Mouse (Mus musculus) neural tube, embryonic 14.5 days (tissue): Measurements from ENCODE around the gene Olfr1000. TPM values are rescaled to one million over a fixed set of nuclear protein-coding genes. Genes with fewer than 3 reads are reported as not detected.
"Not testable (repeated sequence)": the region's sequence is repeated elsewhere in the genome, so short reads cannot be mapped to it uniquely, and the experiment has no call there.

Source experiments
- ATAC-seq: fragments of 200-750 bp; cut with Nextera tagmentation; 2 replicates; pipeline ENCODE4 v1.8.0; 2017; ENCODE audit warnings: low read depth, mild to moderate bottlenecking, moderate TSS enrichment, moderate library complexity
- H3K27ac ChIP-seq: fragments of 300-500 bp; sonication (generic); 2 replicates; pipeline ENCODE4 v1.5.1; 2014; ENCODE audit warnings: low read depth, mild to moderate bottlenecking, control low read depth, low read length, moderate library complexity, mixed read lengths
- H3K27me3 ChIP-seq: fragments of 300-500 bp; sonication (generic); 2 replicates; pipeline ENCODE4 v1.6.1; 2014; ENCODE audit warnings: low read length; ENCODE audit not compliant: control insufficient read depth, insufficient read depth
- H3K36me3 ChIP-seq: fragments of 300-500 bp; sonication (generic); 2 replicates; pipeline ENCODE4 v1.6.1; 2014; ENCODE audit warnings: low read length, mixed read lengths; ENCODE audit not compliant: control insufficient read depth, insufficient read depth
- H3K4me1 ChIP-seq: fragments of 300-500 bp; sonication (generic); 2 replicates; pipeline ENCODE4 v1.6.1; 2014; ENCODE audit warnings: low read length; ENCODE audit not compliant: control insufficient read depth, insufficient read depth
- H3K4me2 ChIP-seq: fragments of 300-500 bp; sonication (generic); 2 replicates; pipeline ENCODE4 v1.6.1; 2014; ENCODE audit warnings: mild to moderate bottlenecking, low read depth, low read length, control low read depth
- H3K4me3 ChIP-seq: fragments of 300-500 bp; sonication (generic); 2 replicates; pipeline ENCODE4 v1.5.1; 2014; ENCODE audit warnings: low read depth, low read length, control low read depth, mixed read lengths
- H3K9ac ChIP-seq: fragments of 300-500 bp; sonication (generic); replicated peaks from 2 replicates; pipeline ENCODE4 v1.6.1; 2014; ENCODE audit warnings: low read depth, mild to moderate bottlenecking, control low read depth, low read length, mixed read lengths
- H3K9me3 ChIP-seq: fragments of 300-500 bp; sonication (generic); 2 replicates; pipeline ENCODE4 v1.6.1; 2016; ENCODE audit warnings: low read length; ENCODE audit not compliant: control insufficient read depth
- WGBS: fragments of 180-500 bp; shearing (Covaris S2); extraction: QIAGEN DNeasy Blood & Tissue Kit; methylation state at CpG from one replicate; pipeline ENCODE4 v1.1.7; 2014; 5-methylcytosine and 5-hydroxymethylcytosine counted together
- polyA plus RNA-seq: library from polyadenylated mRNA; unstranded; fragments of >200 nt; fragmentation: Nextera tagmentation; extraction: Ambion mirVana; gene quantifications from 2 replicates; pipeline ENCODE4 v1.2.1, GENCODE M21; 2014

The Olfr1000 gene
- not detected in 2 replicates for polyA plus RNA-seq

GRCm38 (mm10) chr2:85611803-85612202, at the start of gene Olfr1000:
Gene Olfr1000, minus strand, starts transcription at chr2:85611903.
- no peaks in the 10 kb centered on the region for H3K9me3 ChIP-seq
- no peak for ATAC-seq
- H3K9ac ChIP-seq = no peak within 1 kb of the TSS
- no peaks in the 10 kb centered on the region for H3K4me1 ChIP-seq
- no peak within 1 kb of the TSS for H3K4me3 ChIP-seq
- H3K27ac ChIP-seq = no peak within 1 kb of the TSS
- H3K27me3 ChIP-seq = no peaks in the 10 kb centered on the region
- no peaks in the 10 kb centered on the region for H3K36me3 ChIP-seq
- H3K4me2 ChIP-seq = no peak within 1 kb of the TSS
- WGBS = 88% methylated on average over 1 of the region's 1 CpGs

GRCm38 (mm10) chr2:85650604-85651003, 38.9 kb upstream of the Olfr1000 start, which contains the start of gene Olfr1002:
Gene Olfr1002, minus strand, starts transcription at chr2:85650704.
- 92% methylated on average over 1 of the region's 1 CpGs for WGBS
- no peaks in the 10 kb centered on the region for H3K27me3 ChIP-seq

GRCm38 (mm10) chr2:85588648-85589047, 23.1 kb downstream of the Olfr1000 start, which contains the start of gene Olfr998:
Gene Olfr998, plus strand, starts transcription at chr2:85588948.
- not testable (repeated sequence) for H3K4me2 ChIP-seq, H3K9ac ChIP-seq, H3K27ac ChIP-seq, H3K9me3 ChIP-seq, H3K27me3 ChIP-seq, H3K4me3 ChIP-seq, H3K36me3 ChIP-seq, H3K4me1 ChIP-seq, ATAC-seq
- 80% methylated on average over 2 of the region's 2 CpGs for WGBS

More at GRCm38 (mm10) chr2:85650604-85651003, 38.9 kb upstream of the Olfr1000 start, which contains the start of gene Olfr1002:
- ATAC-seq = no peak
- Histone ChIP-seq H3K4me2 (no peak within 1 kb of the TSS), H3K27ac (no peak within 1 kb of the TSS), H3K9me3 (no peaks in the 10 kb centered on the region), H3K4me1 (no peaks in the 10 kb centered on the region), H3K4me3 (no peak within 1 kb of the TSS), H3K9ac (no peak within 1 kb of the TSS), H3K36me3 (no peaks in the 10 kb centered on the region)

GRCm38 (mm10) chr2:85578915-85579314, 32.8 kb downstream of the Olfr1000 start, which contains the start of gene Olfr996:
Gene Olfr996, plus strand, starts transcription at chr2:85579215.
- no peak for ATAC-seq
- no peak within 1 kb of the TSS for H3K4me3 ChIP-seq
- no peak within 1 kb of the TSS for H3K4me2 ChIP-seq
- H3K27ac ChIP-seq = no peak within 1 kb of the TSS
- H3K4me1 ChIP-seq = no peaks in the 10 kb centered on the region
- H3K9me3 ChIP-seq = no peaks in the 10 kb centered on the region
- no peaks in the 10 kb centered on the region for H3K27me3 ChIP-seq
- H3K9ac ChIP-seq = no peak within 1 kb of the TSS
- no peaks in the 10 kb centered on the region for H3K36me3 ChIP-seq

DNA sequence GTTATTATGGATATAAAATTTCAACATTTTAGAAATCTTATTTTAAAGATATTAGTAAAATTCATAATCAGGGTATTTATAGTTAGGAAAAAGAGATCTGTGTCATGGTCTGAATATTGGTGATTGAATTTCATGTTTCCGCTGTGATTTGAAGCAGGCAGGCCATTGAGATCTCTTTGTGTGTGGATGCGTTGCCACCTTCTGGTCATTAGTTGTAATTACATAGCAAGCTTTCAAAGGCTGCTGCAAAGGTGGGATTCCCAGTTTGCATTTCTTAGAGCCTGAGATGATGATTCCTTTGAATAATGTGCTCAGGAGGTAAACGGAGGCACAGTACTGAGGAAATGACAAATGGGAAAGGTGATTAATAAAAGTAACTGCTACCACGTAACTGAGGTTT, 50.5 kb downstream of the Olfr1000 start:
- peak; percentile 88 for ATAC-seq

GRCm38 (mm10) chr2:85560226-85560625, 51.5 kb downstream of the Olfr1000 start:
- H3K9ac ChIP-seq = no peak overlapping the region
- no peak overlapping the region for H3K27ac ChIP-seq
- no peaks in the 10 kb centered on the region for H3K27me3 ChIP-seq
- H3K36me3 ChIP-seq = no peaks in the 10 kb centered on the region
- H3K9me3 ChIP-seq = no peaks in the 10 kb centered on the region
- WGBS = 76% methylated on average over 4 of the region's 4 CpGs
- H3K4me2 ChIP-seq = no peak overlapping the region
- H3K4me3 ChIP-seq = no peak overlapping the region
- ATAC-seq = no peak
- H3K4me1 ChIP-seq = no peaks in the 10 kb centered on the region

More for the DNA sequence above, 50.5 kb downstream of the Olfr1000 start:
- 23% methylated on average over 4 of the region's 4 CpGs for WGBS
- Histone ChIP-seq H3K4me1 (no peaks in the 10 kb centered on the region), H3K36me3 (no peaks in the 10 kb centered on the region), H3K4me3 (no peak overlapping the region), H3K27me3 (no peaks in the 10 kb centered on the region), H3K4me2 (no peak overlapping the region), H3K27ac (no peak overlapping the region), H3K9ac (no peak overlapping the region), H3K9me3 (no peaks in the 10 kb centered on the region)

Other genes with a start within 250 kb of the Olfr1000 start
- not detected in 2 replicates for gene Olfr988, start 248.7 kb downstream of the Olfr1000 start, polyA plus RNA-seq
- gene Olfr992, start 202.4 kb downstream of the Olfr1000 start, polyA plus RNA-seq = not detected in 2 replicates
- not detected in 2 replicates for gene Olfr993, start 197.0 kb downstream of the Olfr1000 start, polyA plus RNA-seq
- gene Olfr994, start 175.5 kb downstream of the Olfr1000 start, polyA plus RNA-seq = not detected in 2 replicates
- gene Olfr995, start 168.3 kb downstream of the Olfr1000 start, polyA plus RNA-seq = not detected in 2 replicates
- gene 4833423E24Rik, start 92.9 kb downstream of the Olfr1000 start, polyA plus RNA-seq = 0.12 and 0.35 TPM in 2 replicates
- not detected in 2 replicates for gene Olfr996, start 32.7 kb downstream of the Olfr1000 start, polyA plus RNA-seq
- not detected in 2 replicates for gene Olfr998, start 23.0 kb downstream of the Olfr1000 start, polyA plus RNA-seq
- not detected in 2 replicates for gene Olfr1002, start 38.8 kb upstream of the Olfr1000 start, polyA plus RNA-seq
- gene Olfr154, start 52.6 kb upstream of the Olfr1000 start, polyA plus RNA-seq = not detected in 2 replicates
- gene Olfr1006, start 66.9 kb upstream of the Olfr1000 start, polyA plus RNA-seq = not detected in 2 replicates
- not detected in 2 replicates for gene Olfr1008, start 77.5 kb upstream of the Olfr1000 start, polyA plus RNA-seq
- gene Olfr1009, start 103.5 kb upstream of the Olfr1000 start, polyA plus RNA-seq = not detected in 2 replicates
- gene Olfr1012, start 150.9 kb upstream of the Olfr1000 start, polyA plus RNA-seq = not detected in 2 replicates
- gene Olfr1013, start 155.2 kb upstream of the Olfr1000 start, polyA plus RNA-seq = not detected in 2 replicates
- not detected in 2 replicates for gene Olfr1014, start 160.8 kb upstream of the Olfr1000 start, polyA plus RNA-seq
- not detected in 2 replicates for gene Olfr1015, start 170.1 kb upstream of the Olfr1000 start, polyA plus RNA-seq
- gene Olfr1016, start 190.6 kb upstream of the Olfr1000 start, polyA plus RNA-seq = not detected in 2 replicates
- gene Olfr1018, start 206.6 kb upstream of the Olfr1000 start, polyA plus RNA-seq = not detected in 2 replicates
- not detected in 2 replicates for gene Olfr1019, start 233.6 kb upstream of the Olfr1000 start, polyA plus RNA-seq
- gene Olfr1020, start 235.1 kb upstream of the Olfr1000 start, polyA plus RNA-seq = not detected in 2 replicates